Mouse (Mus musculus) liver, postnatal 0 days (tissue): Measurements from ENCODE around the gene Mark2. TPM values are rescaled to one million over a fixed set of nuclear protein-coding genes. Genes with fewer than 3 reads are reported as not detected.

Experiments used
- ATAC-seq: fragments of 200-750 bp; cut with Nextera tagmentation; 2 replicates; pipeline ENCODE4 v1.8.0; 2017; ENCODE audit warnings: mild to moderate bottlenecking, moderate library complexity
- DNase-seq: peaks from one replicate; pipeline ENCODE4 v3.0.0-alpha.2; 2016
- H3K27ac ChIP-seq: fragments of 300-500 bp; sonication (generic); 2 replicates; pipeline ENCODE4 v1.5.1; 2014; ENCODE audit warnings: antibody characterized with exemption, moderate library complexity, mild to moderate bottlenecking, low read depth
- H3K27me3 ChIP-seq: fragments of 300-500 bp; sonication (generic); 2 replicates; pipeline ENCODE4 v1.6.1; 2014; ENCODE audit warnings: low read length, control low read depth, mixed read lengths; ENCODE audit not compliant: insufficient read depth
- H3K36me3 ChIP-seq: fragments of 300-500 bp; sonication (generic); replicated peaks from 2 replicates; pipeline ENCODE4 v1.6.1; 2014; ENCODE audit warnings: mild to moderate bottlenecking, control low read depth, low read length, moderate library complexity, mixed read lengths; ENCODE audit not compliant: insufficient read depth
- H3K4me1 ChIP-seq: fragments of 300-500 bp; sonication (generic); 2 replicates; pipeline ENCODE4 v1.6.1; 2014; ENCODE audit warnings: antibody characterized with exemption, mild to moderate bottlenecking, control low read depth; ENCODE audit not compliant: insufficient read depth
- H3K4me2 ChIP-seq: fragments of 300-500 bp; sonication (generic); 2 replicates; pipeline ENCODE4 v1.6.1; 2014; ENCODE audit warnings: low read depth, mild to moderate bottlenecking, low read length, moderate library complexity, mixed read lengths
- H3K4me3 ChIP-seq: fragments of 300-500 bp; sonication (generic); 2 replicates; pipeline ENCODE4 v1.5.1; 2014; ENCODE audit warnings: low read depth, low read length
- H3K9ac ChIP-seq: fragments of 300-500 bp; sonication (generic); replicated peaks from 2 replicates; pipeline ENCODE4 v1.6.1; 2014; ENCODE audit warnings: mild to moderate bottlenecking, moderate library complexity
- H3K9me3 ChIP-seq: fragments of 300-500 bp; sonication (generic); 2 replicates; pipeline ENCODE4 v1.6.1; 2016; ENCODE audit warnings: mild to moderate bottlenecking, control low read depth, low read length, mixed read lengths
- CTCF ChIP-seq: sonication (generic); IDR thresholded peaks from 2 replicates; pipeline ENCODE4 v1.5.1; 2016; ENCODE audit warnings: antibody characterized with exemption, low read depth
- EP300 ChIP-seq: IDR thresholded peaks from 2 replicates; pipeline ENCODE4 v1.6.1; 2016; ENCODE audit warnings: antibody characterized with exemption, low read depth, mild to moderate bottlenecking
- WGBS: fragments of 180-500 bp; shearing (Covaris S2); extraction: QIAGEN DNeasy Blood & Tissue Kit; methylation state at CpG from one replicate; pipeline ENCODE4 v1.1.7; 2014; ENCODE audit not compliant: insufficient replicate concordance; 5-methylcytosine and 5-hydroxymethylcytosine counted together
- polyA plus RNA-seq: library from polyadenylated mRNA; unstranded; fragments of >200 nt; fragmentation: Nextera tagmentation; extraction: Ambion mirVana; gene quantifications from 2 replicates; pipeline ENCODE4 v1.2.1, GENCODE M21; 2015

Gene Mark2
- polyA plus RNA-seq, 1 experiment from 2014 or later: 11.9 TPM

DNA sequence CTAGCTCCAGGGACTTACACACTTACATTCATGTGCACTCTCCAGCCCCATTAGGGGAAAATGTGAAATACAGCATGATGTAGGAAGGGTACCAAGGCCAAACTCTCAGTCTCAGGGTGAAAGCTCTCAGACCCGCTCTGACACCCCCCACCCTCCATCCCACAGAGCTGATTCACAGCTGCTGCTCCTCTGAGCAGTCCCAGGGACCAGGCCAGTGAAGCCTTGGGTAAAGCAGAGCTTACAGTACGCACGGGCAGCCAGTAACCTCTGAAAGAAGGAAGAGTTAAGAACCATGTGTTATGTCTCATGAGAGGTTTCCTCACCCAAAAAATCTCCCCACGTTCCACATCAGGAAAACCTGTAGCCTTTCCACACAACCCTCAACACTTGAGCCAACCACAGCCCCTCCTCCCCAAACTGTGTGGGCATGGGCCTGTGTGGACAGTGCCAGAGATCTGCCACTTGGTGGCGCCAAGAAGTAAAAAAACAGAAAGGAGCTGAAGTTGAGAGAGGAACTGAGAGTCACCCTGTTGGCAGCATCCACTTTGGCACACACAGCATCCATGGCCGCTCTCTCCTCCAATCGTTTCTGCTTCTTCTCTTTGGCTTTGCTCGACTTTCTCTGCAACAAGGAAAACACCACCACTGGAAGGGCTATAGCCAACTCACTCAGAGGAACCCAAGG, 107.0 kb downstream of the Mark2 start:
- H3K4me2 ChIP-seq: no peak overlapping the region
- WGBS: 59% methylated on average over 8 of the region's 8 CpGs
- TF ChIP-seq CTCF (peak; percentile 81), EP300 (no peak)
- H3K9ac ChIP-seq: no peak overlapping the region
- no peaks in the 10 kb centered on the region for H3K9me3 ChIP-seq
- DNase-seq: peak; percentile 65
- peak; percentile 68 for ATAC-seq
- H3K4me1 ChIP-seq: peaks cover 4% of the 10 kb centered on the region; the same call in 1 of the 2 replicates
- peaks cover 47% of the 10 kb centered on the region for H3K36me3 ChIP-seq
- H3K27me3 ChIP-seq: no peaks in the 10 kb centered on the region
- no peak overlapping the region for H3K4me3 ChIP-seq
- no peak overlapping the region for H3K27ac ChIP-seq

DNA sequence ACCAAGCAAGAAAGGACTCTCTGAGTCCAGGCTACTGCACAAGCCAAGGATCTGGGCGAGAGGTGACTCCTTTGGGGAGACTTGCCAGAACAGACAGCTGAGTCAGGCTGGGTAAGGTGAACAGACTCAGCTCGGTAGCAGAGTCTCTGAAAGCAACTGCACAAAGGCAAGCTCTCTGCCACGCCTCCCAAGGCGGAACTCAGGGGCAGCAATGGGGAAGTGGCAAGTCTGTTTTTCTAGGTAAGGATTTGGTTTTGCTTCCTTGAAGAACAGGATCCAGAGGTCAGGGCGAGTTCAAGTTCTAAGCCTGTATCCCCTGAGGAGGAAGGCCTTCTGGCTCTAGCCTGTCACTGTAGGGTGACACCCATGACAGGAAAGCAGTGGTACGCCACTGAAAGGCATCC, 115.1 kb downstream of the Mark2 start:
- no peaks in the 10 kb centered on the region for H3K9me3 ChIP-seq
- H3K36me3 ChIP-seq: peaks cover 39% of the 10 kb centered on the region
- H3K4me2 ChIP-seq: 0 out of 2 replicates have a peak overlapping the region, but pooled peaks have one; percentile 9
- 50% methylated on average over 6 of the region's 6 CpGs for WGBS
- 0 out of 2 replicates have a peak, but pooled peaks cover 4% of the 10 kb centered on the region for H3K4me1 ChIP-seq
- no peak overlapping the region for H3K9ac ChIP-seq
- H3K4me3 ChIP-seq: no peak overlapping the region
- no peak for TF ChIP-seq EP300
- peak overlapping the region; percentile 68 for H3K27ac ChIP-seq
- H3K27me3 ChIP-seq: no peaks in the 10 kb centered on the region
- ATAC-seq: peak; percentile 54
- peak; percentile 44 for DNase-seq

Other genes with a start within 250 kb of the Mark2 start
- gene Flrt1, start 236.1 kb downstream of the Mark2 start, polyA plus RNA-seq: 0.12 and 0.21 TPM in 2 replicates
- 55.0 and 57.9 TPM in 2 replicates for gene Otub1, start 135.5 kb downstream of the Mark2 start, polyA plus RNA-seq
- 1,162 and 1,195 TPM in 2 replicates for gene Cox8a, start 124.2 kb downstream of the Mark2 start, polyA plus RNA-seq
- gene Naa40, start 100.7 kb downstream of the Mark2 start, polyA plus RNA-seq: 14.7 and 16.5 TPM in 2 replicates
- 0.62 and 0.67 TPM in 2 replicates for gene Rcor2, start 74.5 kb downstream of the Mark2 start, polyA plus RNA-seq
- gene Spindoc, start 41.1 kb upstream of the Mark2 start, polyA plus RNA-seq: 2.2 and 3.6 TPM in 2 replicates
- 0.58 and 0.75 TPM in 2 replicates for gene 2700081O15Rik, start 75.8 kb upstream of the Mark2 start, polyA plus RNA-seq
- 62.2 and 63.0 TPM in 2 replicates for gene Rtn3, start 141.4 kb upstream of the Mark2 start, polyA plus RNA-seq
- gene Atl3, start 152.2 kb upstream of the Mark2 start, polyA plus RNA-seq: 7.2 and 7.7 TPM in 2 replicates
- 16.0 and 18.0 TPM in 2 replicates for gene Pla2g16, start 215.6 kb upstream of the Mark2 start, polyA plus RNA-seq